Mouse (Mus musculus): Measurements from ENCODE around the gene Nr0b2. TPM values are rescaled to one million over a fixed set of nuclear protein-coding genes. Genes with fewer than 3 reads are reported as not detected.

Nr0b2 gene
- polyA plus RNA-seq, 1 experiment from 2014 or later: 0.83 TPM

GRCm38 (mm10) chr4:133600306-133600705 is 47.1 kb downstream of the Nr0b2 start:
- no peaks in the 10 kb centered on the region for H3K9me3 ChIP-seq (replicated peaks; ENCODE audit: low read length)
- H3K36me3 ChIP-seq (ENCODE audit: insufficient read depth, low read length): peaks cover 10% of the 10 kb centered on the region; the same call in 1 of the 2 replicates
- peak overlapping the region; percentile 45 for H3K9ac ChIP-seq (ENCODE audit: low read depth, low read length)
- DNase-seq (ENCODE audit: low spot score) (no peak), ATAC-seq (replicated peaks; ENCODE audit: low FRiP score, low read depth) (no peak)
- peaks cover 6% of the 10 kb centered on the region; the same call in 1 of the 2 replicates for H3K27me3 ChIP-seq (ENCODE audit: insufficient read depth, low read length)
- peak overlapping the region; percentile 63 for H3K4me2 ChIP-seq (ENCODE audit: low read length)
- 0 out of 2 replicates have a peak, but pooled peaks cover 7% of the 10 kb centered on the region for H3K4me1 ChIP-seq (replicated peaks; ENCODE audit: insufficient read depth, low read length)
- TF ChIP-seq CTCF (IDR thresholded peaks at IDR 0.05; ENCODE audit: low read depth): no peak
- 9% methylated on average over 9 of the region's 9 CpGs for whole genome bisulfite sequencing
- H3K4me3 ChIP-seq (replicated peaks; ENCODE audit: low read depth, low read length): peak overlapping the region; percentile 36
- peak overlapping the region; percentile 19; the same call in 1 of the 2 replicates for H3K27ac ChIP-seq

GRCm38 (mm10) chr4:133601721-133602218 is 48.6 kb downstream of the Nr0b2 start, which contains the start of gene Sfn:
Sfn (minus strand) TSS chr4:133602168.
- ATAC-seq (replicated peaks; ENCODE audit: low FRiP score, low read depth) (peak; percentile 70), DNase-seq (ENCODE audit: low spot score) (peak; percentile 61)
- 0 out of 2 replicates have a peak within 1 kb of the TSS, but pooled peaks have one; percentile 13 for H3K9ac ChIP-seq (ENCODE audit: low read depth, low read length)
- TF ChIP-seq CTCF (IDR thresholded peaks at IDR 0.05; ENCODE audit: low read depth): peak; percentile 72
- WGBS: 3% methylated on average over 16 of the region's 16 CpGs
- H3K27ac ChIP-seq: no peak within 1 kb of the TSS
- peaks cover 6% of the 10 kb centered on the region; the same call in 1 of the 2 replicates for H3K27me3 ChIP-seq (ENCODE audit: insufficient read depth, low read length)
- peak within 1 kb of the TSS; percentile 52 for H3K4me2 ChIP-seq (ENCODE audit: low read length)
- 0 out of 2 replicates have a peak, but pooled peaks cover 7% of the 10 kb centered on the region for H3K4me1 ChIP-seq (replicated peaks; ENCODE audit: insufficient read depth, low read length)
- H3K36me3 ChIP-seq (ENCODE audit: insufficient read depth, low read length): peaks cover 16% of the 10 kb centered on the region
- peak within 1 kb of the TSS; percentile 30; the same call in 1 of the 2 replicates for H3K4me3 ChIP-seq (replicated peaks; ENCODE audit: low read depth, low read length)
- no peaks in the 10 kb centered on the region for H3K9me3 ChIP-seq (replicated peaks; ENCODE audit: low read length)

- Histone ChIP-seq H3K4me3 (replicated peaks; ENCODE audit: low read depth, low read length) (no peak overlapping the region), H3K9me3 (replicated peaks; ENCODE audit: low read length) (no peaks in the 10 kb centered on the region), H3K4me1 (replicated peaks; ENCODE audit: insufficient read depth, low read length) (0 out of 2 replicates have a peak, but pooled peaks cover 7% of the 10 kb centered on the region), H3K36me3 (ENCODE audit: insufficient read depth, low read length) (peaks cover 16% of the 10 kb centered on the region), H3K27ac (no peak overlapping the region), H3K9ac (ENCODE audit: low read depth, low read length) (no peak overlapping the region), H3K27me3 (ENCODE audit: insufficient read depth, low read length) (peaks cover 6% of the 10 kb centered on the region; the same call in 1 of the 2 replicates), H3K4me2 (ENCODE audit: low read length) (no peak overlapping the region)
- ATAC-seq (replicated peaks; ENCODE audit: low FRiP score, low read depth) (no peak), DNase-seq (ENCODE audit: low spot score) (no peak)
- WGBS: 88% methylated on average over 5 of the region's 5 CpGs
- no peak for TF ChIP-seq CTCF (IDR thresholded peaks at IDR 0.05; ENCODE audit: low read depth)
These were observed 49.9 kb downstream of the Nr0b2 start for GRCm38 (mm10) chr4:133603056-133603455.

GRCm38 (mm10) chr4:133604175-133604574 is 51.0 kb downstream of the Nr0b2 start:
- TF ChIP-seq CTCF (IDR thresholded peaks at IDR 0.05; ENCODE audit: low read depth): no peak
- 87% methylated on average over 7 of the region's 7 CpGs for WGBS
- DNase-seq (ENCODE audit: low spot score) (no peak), ATAC-seq (replicated peaks; ENCODE audit: low FRiP score, low read depth) (no peak)
- no peak overlapping the region for H3K9ac ChIP-seq (ENCODE audit: low read depth, low read length)
- H3K27ac ChIP-seq: no peak overlapping the region
- no peak overlapping the region for H3K4me2 ChIP-seq (ENCODE audit: low read length)
- H3K36me3 ChIP-seq (ENCODE audit: insufficient read depth, low read length): peaks cover 22% of the 10 kb centered on the region
- no peak overlapping the region for H3K4me3 ChIP-seq (replicated peaks; ENCODE audit: low read depth, low read length)
- H3K4me1 ChIP-seq (replicated peaks; ENCODE audit: insufficient read depth, low read length): 0 out of 2 replicates have a peak, but pooled peaks cover 7% of the 10 kb centered on the region
- H3K27me3 ChIP-seq (ENCODE audit: insufficient read depth, low read length): peaks cover 6% of the 10 kb centered on the region; the same call in 1 of the 2 replicates
- no peaks in the 10 kb centered on the region for H3K9me3 ChIP-seq (replicated peaks; ENCODE audit: low read length)

- 66% methylated on average over 6 of the region's 6 CpGs for WGBS
- peaks cover 6% of the 10 kb centered on the region; the same call in 1 of the 2 replicates for H3K27me3 ChIP-seq (ENCODE audit: insufficient read depth, low read length)
- H3K9me3 ChIP-seq (replicated peaks; ENCODE audit: low read length): no peaks in the 10 kb centered on the region
- H3K9ac ChIP-seq (ENCODE audit: low read depth, low read length): no peak overlapping the region
- no peak overlapping the region for H3K4me2 ChIP-seq (ENCODE audit: low read length)
- H3K4me3 ChIP-seq (replicated peaks; ENCODE audit: low read depth, low read length): no peak overlapping the region
- ATAC-seq (replicated peaks; ENCODE audit: low FRiP score, low read depth): no peak
- 0 out of 2 replicates have a peak, but pooled peaks cover 7% of the 10 kb centered on the region for H3K4me1 ChIP-seq (replicated peaks; ENCODE audit: insufficient read depth, low read length)
- no peak overlapping the region; the same call in 1 of the 2 replicates for H3K27ac ChIP-seq
- peaks cover 22% of the 10 kb centered on the region for H3K36me3 ChIP-seq (ENCODE audit: insufficient read depth, low read length)
- no peak for TF ChIP-seq CTCF (IDR thresholded peaks at IDR 0.05; ENCODE audit: low read depth)
- no peak for DNase-seq (ENCODE audit: low spot score)
These were observed 51.7 kb downstream of the Nr0b2 start for GRCm38 (mm10) chr4:133604856-133605255.

GRCm38 (mm10) chr4:133605330-133605729 is 52.2 kb downstream of the Nr0b2 start:
- H3K36me3 ChIP-seq (ENCODE audit: insufficient read depth, low read length): peaks cover 25% of the 10 kb centered on the region
- TF ChIP-seq CTCF (IDR thresholded peaks at IDR 0.05; ENCODE audit: low read depth): no peak
- WGBS: 66% methylated on average over 9 of the region's 9 CpGs
- H3K4me2 ChIP-seq (ENCODE audit: low read length): no peak overlapping the region
- 0 out of 2 replicates have a peak, but pooled peaks cover 4% of the 10 kb centered on the region for H3K4me1 ChIP-seq (replicated peaks; ENCODE audit: insufficient read depth, low read length)
- ATAC-seq (replicated peaks; ENCODE audit: low FRiP score, low read depth) (peak; percentile 22; the same call in 1 of the 2 replicates), DNase-seq (ENCODE audit: low spot score) (no peak)
- no peak overlapping the region; the same call in 1 of the 2 replicates for H3K27ac ChIP-seq
- no peaks in the 10 kb centered on the region for H3K9me3 ChIP-seq (replicated peaks; ENCODE audit: low read length)
- no peak overlapping the region for H3K4me3 ChIP-seq (replicated peaks; ENCODE audit: low read depth, low read length)
- peaks cover 1% of the 10 kb centered on the region; the same call in 1 of the 2 replicates for H3K27me3 ChIP-seq (ENCODE audit: insufficient read depth, low read length)
- H3K9ac ChIP-seq (ENCODE audit: low read depth, low read length): no peak overlapping the region

Small RNAs within 50 kb of the gene (microRNA-seq; reads per million reads assigned to microRNA genes)
- gene Gm23158: not detected

Other genes starting within 250 kb of the Nr0b2 start
- gene Wdtc1, start 199.9 kb upstream of the Nr0b2 start, polyA plus RNA-seq (2015; fragmentation: Nextera tagmentation; extraction: Ambion mirVana): 9.9 and 11.2 TPM in 2 replicates
- gene Slc9a1, start 183.7 kb upstream of the Nr0b2 start, polyA plus RNA-seq (2015; fragmentation: Nextera tagmentation; extraction: Ambion mirVana): 5.7 and 7.1 TPM in 2 replicates
- gene Tent5b, start 73.2 kb upstream of the Nr0b2 start, polyA plus RNA-seq (2015; fragmentation: Nextera tagmentation; extraction: Ambion mirVana): 2.7 and 2.8 TPM in 2 replicates
- 1.4 and 1.5 TPM in 2 replicates for gene Trnp1, start 54.8 kb upstream of the Nr0b2 start, polyA plus RNA-seq (2015; fragmentation: Nextera tagmentation; extraction: Ambion mirVana)
- 38.6 and 38.7 TPM in 2 replicates for gene Kdf1, start 34.4 kb upstream of the Nr0b2 start, polyA plus RNA-seq (2015; fragmentation: Nextera tagmentation; extraction: Ambion mirVana)
- gene Nudc, start 7.4 kb upstream of the Nr0b2 start, polyA plus RNA-seq (2015; fragmentation: Nextera tagmentation; extraction: Ambion mirVana): 200 and 219 TPM in 2 replicates
- 7.4 and 8.2 TPM in 2 replicates for gene Gpatch3, start 21.4 kb downstream of the Nr0b2 start, polyA plus RNA-seq (2015; fragmentation: Nextera tagmentation; extraction: Ambion mirVana)
- 17.5 and 19.5 TPM in 2 replicates for gene Gpn2, start 31.0 kb downstream of the Nr0b2 start, polyA plus RNA-seq (2015; fragmentation: Nextera tagmentation; extraction: Ambion mirVana)
- gene Sfn, start 48.8 kb downstream of the Nr0b2 start, polyA plus RNA-seq (2015; fragmentation: Nextera tagmentation; extraction: Ambion mirVana): 20.5 and 21.3 TPM in 2 replicates
- gene Zdhhc18, start 96.8 kb downstream of the Nr0b2 start, polyA plus RNA-seq (2015; fragmentation: Nextera tagmentation; extraction: Ambion mirVana): 3.7 and 7.1 TPM in 2 replicates
- gene Pigv, start 119.3 kb downstream of the Nr0b2 start, polyA plus RNA-seq (2015; fragmentation: Nextera tagmentation; extraction: Ambion mirVana): 19.1 and 19.7 TPM in 2 replicates
- gene Arid1a, start 203.4 kb downstream of the Nr0b2 start, polyA plus RNA-seq (2015; fragmentation: Nextera tagmentation; extraction: Ambion mirVana): 17.9 and 19.3 TPM in 2 replicates